Mouse (Mus musculus) hindbrain, embryonic 15.5 days (tissue): ENCODE data around the gene Cds2. TPM values are rescaled to one million over a fixed set of nuclear protein-coding genes. Genes with fewer than 3 reads are reported as not detected.
"Not testable (repeated sequence)": the region's sequence is repeated elsewhere in the genome, so short reads cannot be mapped to it uniquely, and the experiment has no call there.

Source experiments
- ATAC-seq: fragments of 200-750 bp; cut with Nextera tagmentation; 2 replicates; pipeline ENCODE4 v1.8.0; 2017; ENCODE audit warnings: low read depth, moderate number of reproducible peaks, moderate TSS enrichment; ENCODE audit not compliant: low FRiP score
- H3K27ac ChIP-seq: fragments of 300-500 bp; sonication (generic); replicated peaks from 2 replicates; pipeline ENCODE4 v1.5.1; 2015; ENCODE audit warnings: mild to moderate bottlenecking, inconsistent platforms
- H3K27me3 ChIP-seq: fragments of 300-500 bp; sonication (generic); 2 replicates; pipeline ENCODE4 v1.6.1; 2015; ENCODE audit warnings: control low read depth, inconsistent platforms
- H3K36me3 ChIP-seq: fragments of 300-500 bp; sonication (generic); 2 replicates; pipeline ENCODE4 v1.6.1; 2015; ENCODE audit warnings: control low read depth, inconsistent platforms
- H3K4me1 ChIP-seq: fragments of 300-500 bp; sonication (generic); replicated peaks from 2 replicates; pipeline ENCODE4 v1.6.1; 2015; ENCODE audit warnings: control low read depth, inconsistent platforms
- H3K4me2 ChIP-seq: fragments of 300-500 bp; sonication (generic); 2 replicates; pipeline ENCODE4 v1.6.1; 2015; ENCODE audit warnings: moderate library complexity, mild to moderate bottlenecking, inconsistent platforms
- H3K4me3 ChIP-seq: fragments of 300-500 bp; sonication (generic); 2 replicates; pipeline ENCODE4 v1.5.1; 2015; ENCODE audit warnings: mild to moderate bottlenecking, inconsistent platforms
- H3K9ac ChIP-seq: fragments of 300-500 bp; sonication (generic); 2 replicates; pipeline ENCODE4 v1.6.1; 2015; ENCODE audit warnings: inconsistent platforms
- H3K9me3 ChIP-seq: fragments of 300-500 bp; sonication (generic); 2 replicates; pipeline ENCODE4 v1.6.1; 2016; ENCODE audit warnings: control low read depth, inconsistent platforms
- WGBS: fragments of 180-500 bp; shearing (Covaris S2); methylation state at CpG from one replicate; pipeline ENCODE4 v1.1.7; 2015; 5-methylcytosine and 5-hydroxymethylcytosine counted together
- polyA plus RNA-seq: library from polyadenylated mRNA; unstranded; fragments of >200 nt; fragmentation: Nextera tagmentation; extraction: Ambion mirVana; gene quantifications from 2 replicates; pipeline ENCODE4 v1.2.1, GENCODE M21; 2015

The Cds2 gene
- polyA plus RNA-seq, 1 experiment from 2014 or later = 44.1 TPM

DNA sequence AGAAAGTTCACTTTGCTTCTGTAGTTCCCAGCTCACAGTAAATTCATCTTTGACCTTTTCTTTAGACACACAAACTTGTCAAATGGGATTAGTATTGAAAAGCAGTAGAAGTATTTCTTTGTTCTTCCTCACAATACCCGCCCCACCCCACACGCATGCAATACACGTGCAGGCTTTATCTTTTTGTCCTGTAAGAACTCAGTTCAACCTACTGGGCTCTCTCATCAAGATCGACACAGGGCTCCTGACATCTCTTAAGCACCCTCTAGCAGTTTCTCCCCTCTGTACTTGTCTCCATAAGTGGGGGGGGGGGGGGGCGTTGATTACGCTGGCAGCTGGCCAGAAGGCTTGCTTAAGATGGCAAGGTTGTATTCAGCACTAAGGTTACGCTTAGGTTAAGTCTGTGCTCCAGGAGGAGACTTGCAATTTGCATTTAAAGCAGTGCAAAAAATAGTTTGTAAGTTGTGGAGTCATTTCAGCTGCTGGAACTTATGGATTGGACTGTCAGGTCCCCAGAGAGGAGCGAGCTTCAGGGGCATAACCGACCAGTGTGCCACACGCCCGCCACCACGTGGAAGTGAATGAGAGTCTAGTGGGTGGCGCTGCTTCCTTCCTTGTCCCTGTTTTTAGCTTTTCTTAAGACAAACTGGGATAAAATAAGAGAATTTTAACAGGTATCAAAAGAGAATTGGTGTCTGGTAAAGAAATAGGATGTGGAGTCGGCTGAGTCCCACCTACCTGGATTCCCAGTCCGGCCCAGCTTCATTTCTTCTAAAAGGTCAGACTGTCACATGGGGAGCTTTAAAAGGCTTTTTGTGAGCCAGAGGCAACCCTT lies 20.5 kb downstream of the Cds2 start:
- ATAC-seq = no peak
- Histone ChIP-seq H3K4me1 (peaks cover 32% of the 10 kb centered on the region), H3K36me3 (peaks cover 3% of the 10 kb centered on the region; the same call in 1 of the 2 replicates), H3K27ac (peak overlapping the region; percentile 44), H3K4me2 (no peak overlapping the region), H3K9ac (no peak overlapping the region), H3K4me3 (no peak overlapping the region), H3K9me3 (no peaks in the 10 kb centered on the region), H3K27me3 (no peaks in the 10 kb centered on the region)
- 52% methylated on average over 15 of the region's 15 CpGs for WGBS

DNA sequence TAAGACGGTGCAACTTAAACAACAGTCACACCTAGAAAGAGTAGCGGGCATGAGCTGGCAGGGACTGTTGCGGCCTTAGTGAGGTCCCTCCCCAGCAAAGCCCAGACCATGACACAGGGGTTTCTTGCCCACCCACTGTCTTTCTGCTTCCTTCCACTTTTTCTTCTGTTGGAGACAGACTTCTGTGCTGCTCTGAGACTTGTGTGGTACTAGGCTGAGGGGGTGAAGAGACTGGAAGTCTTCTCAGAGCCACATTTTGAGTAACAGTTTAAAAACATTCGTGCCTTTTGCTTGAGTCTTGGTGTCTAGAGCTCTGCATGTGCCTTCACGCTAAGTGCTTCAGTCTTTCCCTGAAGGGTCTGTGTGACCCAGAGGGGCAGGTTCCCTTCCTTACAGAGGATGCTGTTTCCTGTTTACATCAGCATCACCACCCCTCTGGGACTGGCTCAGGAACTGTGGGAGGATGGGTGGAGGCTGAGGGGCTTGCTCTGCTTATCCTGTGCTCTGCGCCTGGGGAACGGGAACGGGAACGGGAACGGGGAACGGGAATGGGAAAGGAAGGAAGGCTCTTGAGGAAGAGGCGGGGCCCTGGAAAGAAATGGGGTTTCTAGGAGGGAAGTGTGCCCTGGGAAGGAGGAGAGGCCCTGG lies 21.7 kb downstream of the Cds2 start:
- WGBS = 87% methylated on average over 12 of the region's 12 CpGs
- H3K27me3 ChIP-seq = no peaks in the 10 kb centered on the region
- H3K4me1 ChIP-seq = peaks cover 27% of the 10 kb centered on the region
- no peak overlapping the region for H3K4me2 ChIP-seq
- peaks cover 3% of the 10 kb centered on the region; the same call in 1 of the 2 replicates for H3K36me3 ChIP-seq
- H3K9me3 ChIP-seq = no peaks in the 10 kb centered on the region
- H3K27ac ChIP-seq = peak overlapping the region; percentile 44; the same call in 1 of the 2 replicates
- peak; percentile 38; the same call in 1 of the 2 replicates for ATAC-seq
- H3K9ac ChIP-seq = no peak overlapping the region
- H3K4me3 ChIP-seq = no peak overlapping the region

DNA sequence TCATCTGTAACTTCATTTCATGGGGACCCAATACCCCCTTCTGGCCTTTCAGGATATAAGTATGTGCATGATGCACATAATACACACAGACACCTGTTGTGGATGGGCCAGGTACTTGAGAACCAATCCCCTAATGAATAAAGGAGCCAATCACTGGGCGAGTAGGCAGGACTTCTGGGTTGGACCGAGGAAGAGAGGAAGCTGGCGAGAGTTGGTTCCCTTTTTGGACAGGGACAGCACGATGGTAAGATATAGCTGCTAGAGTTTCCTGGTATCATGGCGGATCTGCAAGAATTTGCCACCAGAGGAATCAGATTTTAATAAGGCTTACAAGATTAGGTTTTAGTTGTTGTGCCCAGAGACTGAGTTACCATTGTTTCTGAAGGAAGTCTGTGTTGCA lies 22.8 kb downstream of the Cds2 start:
- H3K36me3 ChIP-seq, ATAC-seq, H3K9ac ChIP-seq, H3K27ac ChIP-seq, H3K4me2 ChIP-seq, H3K27me3 ChIP-seq, H3K9me3 ChIP-seq, H3K4me3 ChIP-seq: not testable (repeated sequence)
- peaks cover 27% of the 10 kb centered on the region for H3K4me1 ChIP-seq
- 90% methylated on average over 5 of the region's 5 CpGs for WGBS

DNA sequence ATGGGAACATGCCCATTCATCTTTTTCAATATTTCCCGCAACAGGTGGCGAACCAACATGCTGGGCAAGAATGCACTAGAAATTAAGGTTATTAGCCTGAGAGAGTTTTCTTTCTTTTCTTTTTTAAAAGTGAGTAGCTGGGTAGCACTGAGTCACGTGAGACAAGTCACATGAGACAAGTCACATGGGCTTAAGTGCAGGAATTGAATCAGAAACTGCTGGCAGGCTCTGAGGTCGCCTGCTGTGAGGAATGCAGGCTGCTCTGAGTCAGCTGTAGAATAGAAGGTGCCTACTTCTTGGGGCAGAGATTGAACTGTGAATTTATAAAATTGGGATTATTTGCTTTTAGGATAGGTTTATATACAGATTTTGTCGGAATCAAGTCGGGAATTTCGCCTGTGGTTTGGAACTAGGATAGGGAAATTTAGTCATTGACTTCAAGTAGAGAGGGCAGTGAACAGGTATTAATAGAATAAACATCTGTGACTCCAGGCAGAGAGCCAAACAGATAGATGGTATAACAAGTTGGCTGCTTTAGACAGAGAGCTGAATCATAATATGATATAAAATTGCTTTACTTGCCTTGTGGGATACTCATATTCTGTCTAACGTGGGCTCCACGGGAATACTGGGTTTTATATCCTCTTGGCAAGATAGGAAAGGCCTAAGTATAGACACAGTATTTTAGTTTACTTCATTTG lies 23.6 kb downstream of the Cds2 start:
- ATAC-seq = no peak
- whole genome bisulfite sequencing = 84% methylated on average over 9 of the region's 9 CpGs

DNA sequence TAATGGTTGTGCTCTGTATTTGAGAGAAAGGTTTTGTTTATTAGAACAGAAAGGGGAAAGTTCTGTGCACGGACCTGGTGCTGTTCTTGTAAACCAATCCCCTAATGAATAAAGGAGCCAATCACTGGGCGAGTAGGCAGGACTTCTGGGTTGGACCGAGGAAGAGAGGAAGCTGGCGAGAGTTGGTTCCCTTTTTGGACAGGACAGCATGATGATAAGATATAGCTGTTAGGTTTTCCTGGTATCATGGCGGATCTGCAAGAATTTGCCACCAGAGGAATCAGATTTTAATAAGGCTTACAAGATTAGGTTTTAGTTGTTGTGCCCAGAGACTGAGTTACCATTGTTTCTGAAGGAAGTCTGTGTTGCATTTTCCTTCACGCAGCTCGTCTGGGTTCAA lies 26.3 kb downstream of the Cds2 start:
- not testable (repeated sequence) for ATAC-seq, H3K36me3 ChIP-seq, H3K27me3 ChIP-seq, H3K4me2 ChIP-seq, H3K9ac ChIP-seq, H3K27ac ChIP-seq, H3K9me3 ChIP-seq, H3K4me3 ChIP-seq
- H3K4me1 ChIP-seq = peaks cover 18% of the 10 kb centered on the region
- WGBS = 89% methylated on average over 5 of the region's 7 CpGs

More for the DNA sequence above, 23.6 kb downstream of the Cds2 start:
- no peaks in the 10 kb centered on the region; the same call in 1 of the 2 replicates for H3K36me3 ChIP-seq
- no peaks in the 10 kb centered on the region for H3K27me3 ChIP-seq
- H3K4me2 ChIP-seq = no peak overlapping the region
- no peak overlapping the region for H3K27ac ChIP-seq
- H3K4me1 ChIP-seq = peaks cover 32% of the 10 kb centered on the region
- no peak overlapping the region for H3K9ac ChIP-seq
- no peaks in the 10 kb centered on the region for H3K9me3 ChIP-seq
- H3K4me3 ChIP-seq = no peak overlapping the region

DNA sequence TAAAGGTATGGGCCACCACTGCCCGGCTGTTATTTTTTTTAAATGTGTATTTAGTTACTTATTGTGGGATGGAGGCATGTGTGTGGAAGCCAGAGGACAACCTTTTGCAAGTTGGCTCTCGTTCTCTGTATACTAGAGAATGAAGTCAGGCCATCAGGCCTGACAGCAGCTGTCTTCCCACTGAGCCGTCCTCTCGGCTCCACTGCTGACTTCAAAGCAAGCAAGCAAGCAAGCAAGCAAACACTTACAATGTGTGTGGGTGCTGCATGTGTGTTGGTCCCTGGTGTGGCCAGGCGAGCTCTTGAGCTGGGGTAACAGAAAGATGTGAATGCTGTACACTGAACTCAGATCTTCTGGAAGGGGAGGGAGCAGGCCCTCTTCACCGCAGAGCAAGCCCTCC lies 27.9 kb downstream of the Cds2 start:
- 74% methylated on average over 6 of the region's 6 CpGs for WGBS
- no peak overlapping the region for H3K27ac ChIP-seq
- H3K9me3 ChIP-seq = no peaks in the 10 kb centered on the region
- no peak overlapping the region for H3K9ac ChIP-seq
- no peaks in the 10 kb centered on the region for H3K27me3 ChIP-seq
- peaks cover 18% of the 10 kb centered on the region for H3K4me1 ChIP-seq
- ATAC-seq = no peak
- no peak overlapping the region for H3K4me3 ChIP-seq
- H3K36me3 ChIP-seq = peaks cover 21% of the 10 kb centered on the region
- H3K4me2 ChIP-seq = no peak overlapping the region

DNA sequence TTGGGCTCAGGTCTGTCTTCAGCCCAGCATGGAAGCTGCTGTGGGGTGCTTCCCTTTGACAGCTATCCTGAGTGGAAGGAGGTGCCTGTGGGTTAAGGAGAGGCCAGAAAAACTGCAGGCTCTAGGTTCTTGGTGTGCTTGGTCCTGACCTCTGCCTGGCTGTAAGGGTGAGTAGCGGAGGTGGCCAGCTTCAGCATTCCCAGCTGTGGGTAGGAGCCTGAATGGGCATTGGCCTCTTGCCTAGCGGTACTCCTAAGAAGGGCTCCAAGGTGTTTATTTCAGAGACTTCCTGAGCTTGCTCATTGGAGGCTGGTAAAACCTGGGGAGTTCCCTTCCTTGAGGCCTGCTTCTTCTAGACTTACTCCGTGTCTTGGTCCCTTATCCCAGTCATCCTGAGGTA lies 28.3 kb downstream of the Cds2 start:
- Histone ChIP-seq H3K4me3 (no peak overlapping the region), H3K9ac (no peak overlapping the region), H3K4me1 (peaks cover 18% of the 10 kb centered on the region), H3K4me2 (no peak overlapping the region), H3K36me3 (peaks cover 24% of the 10 kb centered on the region), H3K9me3 (no peaks in the 10 kb centered on the region), H3K27me3 (no peaks in the 10 kb centered on the region), H3K27ac (no peak overlapping the region)
- 0 out of 2 replicates have a peak, but pooled peaks have one; percentile 29 for ATAC-seq
- 67% methylated on average over 3 of the region's 3 CpGs for WGBS

DNA sequence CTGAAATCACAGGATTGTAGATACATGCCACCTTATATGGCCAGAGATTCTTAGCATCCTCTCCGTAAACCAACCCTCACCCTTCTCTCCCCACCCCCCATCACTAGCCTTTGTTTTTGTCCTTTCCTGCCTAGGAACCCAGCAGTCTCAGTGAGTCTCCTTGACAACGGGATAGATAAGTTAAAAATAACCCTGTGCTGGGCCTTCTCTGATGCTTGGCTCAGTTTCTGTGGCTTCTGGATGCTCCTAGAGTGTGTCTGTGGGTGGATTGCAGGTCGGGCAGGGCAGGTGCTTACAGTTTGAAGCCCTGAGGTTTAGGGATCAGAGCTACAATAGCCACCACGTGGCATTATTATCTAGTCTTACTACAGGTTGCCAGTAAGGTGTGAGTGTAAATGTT lies 29.1 kb downstream of the Cds2 start:
- peaks cover 18% of the 10 kb centered on the region for H3K4me1 ChIP-seq
- peaks cover 26% of the 10 kb centered on the region for H3K36me3 ChIP-seq
- no peak overlapping the region for H3K4me2 ChIP-seq
- H3K4me3 ChIP-seq = no peak overlapping the region
- no peaks in the 10 kb centered on the region for H3K27me3 ChIP-seq
- no peak overlapping the region for H3K9ac ChIP-seq
- no peak for ATAC-seq
- H3K27ac ChIP-seq = no peak overlapping the region
- no peaks in the 10 kb centered on the region for H3K9me3 ChIP-seq
- WGBS = 20% methylated on average over 4 of the region's 4 CpGs

DNA sequence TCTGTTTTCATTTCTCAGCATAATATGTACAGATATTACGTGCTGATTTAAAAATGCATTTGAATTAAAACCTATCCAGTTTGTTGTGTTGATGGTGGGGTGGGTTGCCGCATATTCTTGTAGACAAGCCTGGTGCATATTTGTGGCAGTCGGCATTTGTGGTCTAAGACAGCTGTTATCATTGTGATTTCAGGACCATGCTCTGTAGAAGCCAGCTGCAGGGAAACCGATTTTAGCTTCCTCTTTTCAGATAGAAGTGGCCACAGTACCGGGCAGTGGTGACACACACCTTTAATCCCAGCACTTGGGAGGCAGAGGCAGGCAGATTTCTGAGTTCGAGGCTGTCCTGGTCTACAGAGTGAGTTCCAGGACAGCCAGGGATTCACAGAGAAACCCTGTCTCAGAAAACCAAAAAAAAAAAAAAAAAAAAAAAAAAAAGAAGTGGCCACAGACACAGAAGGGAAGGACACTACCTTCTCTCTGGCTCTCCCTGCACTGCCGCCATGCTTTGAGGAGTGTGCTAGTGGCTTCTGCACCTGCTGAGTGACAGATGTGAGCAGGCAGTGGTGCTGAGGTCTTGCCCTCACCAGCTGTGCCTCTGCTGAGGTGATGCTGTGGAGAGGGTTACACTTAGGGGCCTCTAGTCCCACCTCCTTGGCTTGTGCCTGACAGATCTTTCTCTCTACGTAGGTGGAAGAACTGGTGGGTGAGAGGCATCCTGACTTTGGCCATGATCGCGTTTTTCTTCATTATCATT lies 30.9 kb downstream of the Cds2 start:
- Histone ChIP-seq H3K27ac (no peak overlapping the region), H3K4me1 (peaks cover 18% of the 10 kb centered on the region), H3K27me3 (no peaks in the 10 kb centered on the region), H3K36me3 (peaks cover 36% of the 10 kb centered on the region), H3K9me3 (no peaks in the 10 kb centered on the region), H3K4me2 (no peak overlapping the region), H3K9ac (no peak overlapping the region), H3K4me3 (no peak overlapping the region)
- 92% methylated on average over 10 of the region's 10 CpGs for WGBS
- ATAC-seq = no peak

DNA sequence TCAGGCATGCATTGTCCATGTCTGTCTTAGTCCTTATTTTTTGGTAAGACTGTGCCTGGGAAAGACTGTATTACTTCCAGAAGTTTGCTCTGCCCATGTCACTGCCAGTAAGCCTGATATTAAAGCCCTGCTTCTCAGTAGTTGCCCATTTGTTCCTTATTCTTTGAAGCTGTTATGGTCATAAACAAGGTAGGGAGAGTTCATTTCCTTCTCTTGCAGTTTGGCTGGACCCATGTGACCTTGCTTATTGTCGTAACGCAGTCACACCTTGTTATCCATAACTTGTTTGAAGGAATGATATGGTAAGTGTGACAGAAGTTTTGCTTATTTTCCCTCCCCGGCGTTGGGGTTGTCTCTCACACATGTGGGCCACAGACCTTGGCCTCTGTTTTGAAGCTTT lies 35.3 kb downstream of the Cds2 start:
- Histone ChIP-seq H3K9ac (no peak overlapping the region), H3K4me1 (no peaks in the 10 kb centered on the region), H3K27me3 (no peaks in the 10 kb centered on the region), H3K36me3 (peaks cover 66% of the 10 kb centered on the region), H3K9me3 (no peaks in the 10 kb centered on the region), H3K4me2 (no peak overlapping the region), H3K27ac (no peak overlapping the region), H3K4me3 (no peak overlapping the region)
- ATAC-seq = no peak
- WGBS = 96% methylated on average over 4 of the region's 4 CpGs

DNA sequence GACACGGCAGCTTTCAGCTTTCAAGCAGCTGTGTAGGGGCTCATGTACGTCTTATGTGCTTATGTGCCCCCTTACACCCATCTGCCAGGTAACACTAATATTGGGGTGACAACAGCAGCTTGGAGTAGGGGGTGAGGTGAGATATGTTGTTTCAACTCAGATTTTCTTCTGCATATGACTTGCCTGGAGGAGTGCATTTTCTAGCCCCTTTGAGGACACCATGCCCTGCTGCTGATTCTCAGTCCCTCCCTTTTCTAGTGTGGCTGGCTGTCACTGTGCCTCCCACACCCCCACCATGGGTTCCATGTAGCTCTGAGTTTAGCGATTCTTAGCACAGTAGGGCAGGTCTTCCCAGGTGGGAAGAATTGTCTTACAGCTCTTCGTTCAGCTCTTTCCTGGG lies 38.5 kb downstream of the Cds2 start:
- Histone ChIP-seq H3K27me3 (no peaks in the 10 kb centered on the region), H3K36me3 (peaks cover 65% of the 10 kb centered on the region), H3K9ac (no peak overlapping the region), H3K9me3 (no peaks in the 10 kb centered on the region), H3K4me2 (no peak overlapping the region), H3K27ac (no peak overlapping the region), H3K4me3 (no peak overlapping the region), H3K4me1 (no peaks in the 10 kb centered on the region)
- WGBS = 95% methylated on average over 4 of the region's 4 CpGs
- ATAC-seq = no peak
